Mouse (Mus musculus) spleen, adult 2 months (tissue): ENCODE measurements at regions not wholly inside any gene's neighbourhood (a gene's known extent, or its start where the extent isn't known, plus 50 kb on each side); places are given as distances from the start of the nearest gene placed in this dataset.

ENCODE experiments used
- CTCF ChIP-seq: fragments of 200-500 bp; IDR thresholded peaks from 2 replicates; pipeline ENCODE4 v1.5.1; 2011; ENCODE audit warnings: mild to moderate bottlenecking, inconsistent platforms; ENCODE audit not compliant: insufficient read depth, insufficient read length, insufficient replicate concordance; ENCODE audit errors: extremely low read depth
- POLR2A ChIP-seq: fragments of 200-500 bp; IDR thresholded peaks from 2 replicates; pipeline ENCODE4 v1.6.1; 2011; ENCODE audit warnings: low read depth, low read length, inconsistent platforms

DNA sequence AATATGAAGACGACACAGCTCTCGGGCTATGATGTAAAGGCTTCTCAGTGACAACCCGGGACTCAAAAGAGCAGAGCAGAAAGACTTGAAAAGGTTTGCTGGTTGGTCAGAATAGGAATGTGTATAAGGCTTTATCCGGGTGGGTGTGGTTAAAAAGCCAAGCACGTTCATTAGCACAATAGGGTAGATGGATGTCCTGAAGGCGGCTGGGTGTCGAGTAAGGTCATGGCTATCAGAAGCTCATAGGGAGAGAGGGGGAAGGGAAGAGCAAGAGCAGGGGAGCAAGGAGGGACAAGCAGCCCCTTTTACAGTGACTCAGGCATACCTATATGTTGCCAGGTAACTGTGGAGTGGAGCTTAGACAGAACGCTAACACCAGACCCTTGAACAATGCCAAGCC, 54.3 kb upstream of the Tmem150c start:
- no peak for TF ChIP-seq CTCF
- TF ChIP-seq POLR2A = no peak
